Mouse (Mus musculus): Measurements from ENCODE around the gene Relt.

GRCm38 (mm10) chr7:100816759-100817441 is 46.3 kb downstream of the Relt start:
- no peak for TF ChIP-seq CTCF (IDR thresholded peaks at IDR 0.05; ENCODE audit: extremely low read depth, insufficient read depth, insufficient read length, insufficient replicate concordance)
- TF ChIP-seq POLR2A (IDR thresholded peaks at IDR 0.05; ENCODE audit: low read depth, low read length): no peak
